Mouse (Mus musculus) spleen, adult 2 months (tissue): ENCODE results near the gene Tyw1. TPM values are rescaled to one million over a fixed set of nuclear protein-coding genes. Genes with fewer than 3 reads are reported as not detected.

Experiments used
- DNase-seq, 2 experiments: peaks; one replicate each; pipeline versions ENCODE4 v3.0.0 to v3.0.0-alpha.2; 2012 to 2021; ENCODE audit warnings: low spot score in 2 of 2, low read depth in 1 of 2
- H3K27ac ChIP-seq: fragments of 200-500 bp; 2 replicates; pipeline ENCODE4 v1.5.1; 2012; ENCODE audit warnings: low read length, inconsistent platforms; ENCODE audit not compliant: insufficient read depth
- H3K27me3 ChIP-seq: fragments of 200-500 bp; 2 replicates; pipeline ENCODE4 v1.6.1; 2012; ENCODE audit warnings: mild to moderate bottlenecking, moderate library complexity, low read length, inconsistent platforms; ENCODE audit not compliant: control insufficient read depth, insufficient read depth
- H3K36me3 ChIP-seq: fragments of 200-500 bp; 2 replicates; pipeline ENCODE4 v1.6.1; 2012; ENCODE audit warnings: mild to moderate bottlenecking, low read length, inconsistent platforms; ENCODE audit not compliant: control insufficient read depth, insufficient read depth
- H3K4me1 ChIP-seq: fragments of 200-500 bp; 2 replicates; pipeline ENCODE4 v1.6.1; 2011; ENCODE audit warnings: inconsistent platforms; ENCODE audit not compliant: control insufficient read depth, insufficient read depth, insufficient read length
- H3K4me3 ChIP-seq: fragments of 200-500 bp; 2 replicates; pipeline ENCODE4 v1.5.1; 2011; ENCODE audit warnings: mild to moderate bottlenecking, inconsistent platforms; ENCODE audit not compliant: insufficient read depth, insufficient read length; ENCODE audit errors: extremely low read depth
- CTCF ChIP-seq: fragments of 200-500 bp; IDR thresholded peaks from 2 replicates; pipeline ENCODE4 v1.5.1; 2011; ENCODE audit warnings: mild to moderate bottlenecking, inconsistent platforms; ENCODE audit not compliant: insufficient read depth, insufficient read length, insufficient replicate concordance; ENCODE audit errors: extremely low read depth
- POLR2A ChIP-seq: fragments of 200-500 bp; IDR thresholded peaks from 2 replicates; pipeline ENCODE4 v1.6.1; 2011; ENCODE audit warnings: low read depth, low read length, inconsistent platforms
- WGBS: fragments of 180-500 bp; shearing (Covaris S2); methylation state at CpG from one replicate; pipeline ENCODE4 v1.1.7; 2018; 5-methylcytosine and 5-hydroxymethylcytosine counted together
- polyA plus RNA-seq: library from polyadenylated mRNA; depleted of rRNA; stranded (reverse); fragments of >200 nt; gene quantifications from 2 replicates; pipeline ENCODE4 v1.2.3, GENCODE M21; 2012

The Tyw1 gene
- polyA plus RNA-seq, 1 experiment, result 9.0 TPM

DNA sequence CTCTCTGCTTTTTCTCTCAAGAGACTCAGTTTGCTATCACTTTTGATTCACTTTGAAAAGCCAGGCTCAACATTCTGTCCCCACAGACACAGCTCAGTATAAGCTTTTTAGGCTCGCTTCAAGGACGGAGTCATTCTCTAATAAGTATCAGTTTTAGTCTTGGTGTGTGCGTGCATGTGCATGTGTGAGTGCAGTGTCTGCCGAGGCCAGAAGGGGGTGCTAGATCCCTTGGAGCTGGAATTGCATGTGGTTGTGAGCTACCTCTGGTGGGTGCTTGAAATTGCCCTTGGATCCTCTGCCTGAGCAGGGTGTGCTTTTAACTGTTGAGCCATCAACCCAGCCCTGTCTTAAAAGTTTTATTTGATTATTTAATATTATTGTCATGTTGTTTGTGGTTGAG lies 54.7 kb downstream of the Tyw1 start:
- TF ChIP-seq POLR2A (no peak), CTCF (no peak)
- no peak for DNase-seq
- H3K4me1 ChIP-seq, result no peaks in the 10 kb centered on the region
- H3K27me3 ChIP-seq, result no peaks in the 10 kb centered on the region
- H3K27ac ChIP-seq, result no peak overlapping the region
- WGBS, result 94% methylated on average over 4 of the region's 4 CpGs
- H3K4me3 ChIP-seq, result no peak overlapping the region
- peaks cover 7% of the 10 kb centered on the region for H3K36me3 ChIP-seq

DNA sequence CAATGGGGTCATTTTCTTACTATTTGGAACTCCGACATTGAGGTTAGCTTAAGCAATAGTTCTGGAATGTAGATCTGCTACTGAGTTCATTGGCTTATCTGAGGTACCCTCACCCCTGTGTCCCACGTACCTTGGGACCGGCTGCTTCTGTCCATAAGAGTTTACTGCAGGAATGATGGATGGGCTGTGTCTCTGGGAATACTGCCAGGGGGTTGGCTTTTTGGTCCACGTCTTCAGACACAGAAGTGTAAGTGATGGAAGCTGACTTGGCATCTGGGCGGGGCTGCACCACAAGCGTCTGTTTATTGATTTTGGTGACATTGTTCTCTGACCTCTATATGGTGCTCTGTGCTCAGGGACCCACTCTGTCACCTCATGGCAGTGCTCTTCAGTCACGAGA lies 55.4 kb downstream of the Tyw1 start:
- Histone ChIP-seq H3K27ac (no peak overlapping the region), H3K4me3 (no peak overlapping the region), H3K4me1 (no peaks in the 10 kb centered on the region), H3K36me3 (peaks cover 3% of the 10 kb centered on the region), H3K27me3 (no peaks in the 10 kb centered on the region)
- WGBS, result 95% methylated on average over 7 of the region's 7 CpGs
- TF ChIP-seq CTCF (no peak), POLR2A (no peak)
- DNase-seq, result no peak

DNA sequence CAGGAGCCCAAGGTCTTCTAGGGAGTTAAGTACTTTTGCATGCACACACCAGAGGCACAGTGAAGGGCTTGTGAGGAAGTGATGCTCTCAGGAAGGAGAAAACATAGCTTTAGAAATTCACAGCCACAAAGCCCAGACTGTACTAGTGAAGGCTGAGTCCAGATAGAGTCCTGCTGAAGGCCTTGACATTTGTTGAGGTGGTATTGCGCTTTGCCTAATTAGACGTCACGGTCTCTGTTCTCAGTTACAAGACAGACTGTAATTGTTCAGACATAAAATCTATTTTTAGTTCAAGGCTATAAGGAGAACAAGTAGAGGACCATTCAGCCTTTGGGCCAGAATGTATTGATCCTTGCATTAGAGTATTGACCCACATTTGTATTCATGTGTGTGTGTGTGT lies 58.1 kb downstream of the Tyw1 start:
- TF ChIP-seq POLR2A (no peak), CTCF (no peak)
- no peak for DNase-seq
- 95% methylated on average over 3 of the region's 3 CpGs for WGBS
- H3K36me3 ChIP-seq, result peaks cover 1% of the 10 kb centered on the region
- H3K4me3 ChIP-seq, result no peak overlapping the region
- no peaks in the 10 kb centered on the region for H3K27me3 ChIP-seq
- H3K27ac ChIP-seq, result no peak overlapping the region
- H3K4me1 ChIP-seq, result no peaks in the 10 kb centered on the region

- no peak for DNase-seq
- no peak for TF ChIP-seq POLR2A
- no peak for TF ChIP-seq CTCF
- peaks cover 1% of the 10 kb centered on the region for H3K36me3 ChIP-seq
- H3K4me1 ChIP-seq, result no peaks in the 10 kb centered on the region
- H3K27me3 ChIP-seq, result no peaks in the 10 kb centered on the region
- no peak overlapping the region for H3K27ac ChIP-seq
- H3K4me3 ChIP-seq, result no peak overlapping the region
- 92% methylated on average over 3 of the region's 3 CpGs for WGBS
Observed at GRCm38 (mm10) chr5:130314926-130315325, 59.5 kb downstream of the Tyw1 start.

DNA sequence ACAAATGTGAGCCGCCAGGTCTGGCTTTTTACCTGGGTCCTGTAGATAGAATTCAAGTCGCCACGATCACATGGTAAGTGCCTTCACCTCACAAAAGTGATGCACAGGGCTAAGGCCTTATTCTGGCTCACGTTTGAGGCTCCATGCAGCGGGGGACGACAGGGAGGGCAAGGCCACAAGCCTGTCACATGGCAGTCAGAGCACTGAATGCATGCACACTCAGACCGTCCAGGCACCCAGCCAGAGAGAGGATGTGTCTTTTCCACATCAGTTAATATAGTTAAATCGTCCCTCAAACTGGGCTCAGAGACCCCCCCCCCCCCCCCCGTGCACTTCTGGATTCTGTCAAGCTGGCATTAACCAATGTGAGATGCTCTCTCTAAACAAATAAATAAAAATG lies 60.9 kb downstream of the Tyw1 start:
- WGBS, result 92% methylated on average over 9 of the region's 9 CpGs
- no peak for DNase-seq
- peaks cover 1% of the 10 kb centered on the region for H3K36me3 ChIP-seq
- H3K27me3 ChIP-seq, result no peaks in the 10 kb centered on the region
- no peak overlapping the region for H3K4me3 ChIP-seq
- no peak overlapping the region for H3K27ac ChIP-seq
- H3K4me1 ChIP-seq, result no peaks in the 10 kb centered on the region
- TF ChIP-seq POLR2A, result no peak

- DNase-seq, result no peak
- Histone ChIP-seq H3K36me3 (peaks cover 4% of the 10 kb centered on the region; the same call in 1 of the 2 replicates), H3K4me3 (no peak overlapping the region), H3K27me3 (no peaks in the 10 kb centered on the region), H3K27ac (no peak overlapping the region), H3K4me1 (no peaks in the 10 kb centered on the region)
- no peak for TF ChIP-seq CTCF
- no peak for TF ChIP-seq POLR2A
- WGBS, result 94% methylated on average over 5 of the region's 5 CpGs
Observed at GRCm38 (mm10) chr5:130319783-130320182, 64.4 kb downstream of the Tyw1 start.

DNA sequence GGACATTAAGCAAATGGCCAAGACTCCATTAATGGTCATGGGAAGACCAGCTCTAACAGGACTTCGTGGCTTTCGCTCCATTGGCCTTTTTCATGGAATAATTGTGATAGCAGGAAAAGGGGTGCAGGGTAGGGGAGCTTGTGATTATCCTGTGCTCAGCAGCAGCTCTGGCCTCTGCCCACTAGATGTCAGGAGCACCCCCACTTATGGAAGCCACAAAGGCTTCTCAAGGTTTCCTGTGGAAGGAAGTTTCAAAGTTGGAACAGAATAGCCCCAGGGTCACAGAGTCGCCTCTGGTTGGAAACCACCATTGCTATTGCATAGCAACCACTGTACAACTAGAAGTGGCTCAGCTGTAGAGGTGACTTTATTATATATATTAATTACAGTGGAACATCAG lies 65.1 kb downstream of the Tyw1 start:
- Histone ChIP-seq H3K4me1 (no peaks in the 10 kb centered on the region), H3K27me3 (no peaks in the 10 kb centered on the region), H3K36me3 (peaks cover 6% of the 10 kb centered on the region; the same call in 1 of the 2 replicates), H3K4me3 (no peak overlapping the region), H3K27ac (no peak overlapping the region)
- WGBS, result 59% methylated on average over 3 of the region's 3 CpGs
- no peak for DNase-seq
- TF ChIP-seq POLR2A (no peak), CTCF (no peak)

GRCm38 (mm10) chr5:130325486-130325885 lies 70.1 kb downstream of the Tyw1 start:
- Histone ChIP-seq H3K4me3 (no peak overlapping the region), H3K36me3 (peaks cover 14% of the 10 kb centered on the region), H3K27ac (no peak overlapping the region), H3K4me1 (no peaks in the 10 kb centered on the region), H3K27me3 (no peaks in the 10 kb centered on the region)
- TF ChIP-seq POLR2A, result no peak
- TF ChIP-seq CTCF, result no peak
- 96% methylated on average over 8 of the region's 8 CpGs for WGBS
- no peak for DNase-seq
